Mouse (Mus musculus): ENCODE results near the gene Irx4.

Irx4 gene

GRCm38 (mm10) chr13:73270451-73271081 is 10.3 kb downstream of the Irx4 start:
- DNase-seq (ENCODE audit: low spot score) = peak; percentile 37

- peak; percentile 52 for DNase-seq (ENCODE audit: low spot score)
These were observed 11.3 kb downstream of the Irx4 start for GRCm38 (mm10) chr13:73271336-73272242.

- DNase-seq (ENCODE audit: low spot score) = peak; percentile 10
These were observed 12.6 kb downstream of the Irx4 start for GRCm38 (mm10) chr13:73272794-73273282.

- DNase-seq (ENCODE audit: low spot score) = no peak
These were observed 13.3 kb downstream of the Irx4 start for GRCm38 (mm10) chr13:73273536-73273935.

- DNase-seq (ENCODE audit: low spot score) = no peak
These were observed 17.1 kb downstream of the Irx4 start for GRCm38 (mm10) chr13:73277361-73277760.

GRCm38 (mm10) chr13:73277797-73278196 is 17.5 kb downstream of the Irx4 start:
- no peak for DNase-seq (ENCODE audit: low spot score)

- DNase-seq (ENCODE audit: low spot score) = no peak
These were observed 18.9 kb downstream of the Irx4 start for GRCm38 (mm10) chr13:73279196-73279595.

- no peak for DNase-seq (ENCODE audit: low spot score)
These were observed 22.1 kb downstream of the Irx4 start for GRCm38 (mm10) chr13:73282407-73282806.

- DNase-seq (ENCODE audit: low spot score) = no peak
These were observed 23.3 kb downstream of the Irx4 start for GRCm38 (mm10) chr13:73283534-73283933.

GRCm38 (mm10) chr13:73290206-73290605 is 29.9 kb downstream of the Irx4 start:
- DNase-seq (ENCODE audit: low spot score) = no peak

GRCm38 (mm10) chr13:73291102-73291501 is 30.8 kb downstream of the Irx4 start:
- no peak for DNase-seq (ENCODE audit: low spot score)

GRCm38 (mm10) chr13:73298717-73299116 is 38.4 kb downstream of the Irx4 start:
- DNase-seq (ENCODE audit: low spot score) = no peak

- no peak for DNase-seq (ENCODE audit: low spot score)
These were observed 39.0 kb downstream of the Irx4 start for GRCm38 (mm10) chr13:73299322-73299721.

- no peak for DNase-seq (ENCODE audit: low spot score)
These were observed 44.5 kb downstream of the Irx4 start for GRCm38 (mm10) chr13:73304729-73305128.

GRCm38 (mm10) chr13:73305398-73306084 is 45.3 kb downstream of the Irx4 start:
- DNase-seq (ENCODE audit: low spot score) = peak; percentile 35

- peak; percentile 32 for DNase-seq (ENCODE audit: low spot score)
These were observed 45.8 kb downstream of the Irx4 start for GRCm38 (mm10) chr13:73306085-73306410.

- DNase-seq (ENCODE audit: low spot score) = no peak
These were observed 46.2 kb downstream of the Irx4 start for GRCm38 (mm10) chr13:73306430-73306829.

- DNase-seq (ENCODE audit: low spot score) = peak; percentile 82
These were observed 50.1 kb downstream of the Irx4 start for GRCm38 (mm10) chr13:73310183-73310929.
